Mouse (Mus musculus): ENCODE measurements around the gene Errfi1. TPM values are rescaled to one million over a fixed set of nuclear protein-coding genes. Genes with fewer than 3 reads are reported as not detected.

Errfi1 gene
- polyA plus RNA-seq, 1 experiment from 2014 or later: 27.7 TPM

DNA sequence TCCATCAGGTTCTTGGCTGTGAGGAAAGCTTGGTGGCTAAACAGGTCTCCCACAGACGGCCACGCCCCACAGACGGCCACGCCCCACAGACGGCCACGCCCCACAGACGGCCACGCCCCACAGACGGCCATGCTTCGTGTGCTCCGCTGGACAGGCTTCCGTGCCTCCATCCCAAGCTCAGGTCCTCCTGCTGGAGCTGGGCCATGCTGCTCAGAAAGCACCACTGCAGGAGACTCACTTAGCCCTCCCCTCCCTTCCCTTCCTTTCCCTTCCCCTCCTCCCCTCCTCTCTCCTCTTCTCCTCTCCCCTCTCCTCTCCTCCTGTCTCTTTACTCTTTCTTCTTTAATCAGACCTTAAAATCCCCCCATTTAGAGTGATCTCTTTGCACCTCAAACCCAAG, 16.8 kb upstream of the Errfi1 start:
- H3K4me2 ChIP-seq: no peak overlapping the region
- DNase-seq (ENCODE audit: low spot score) (no peak), ATAC-seq (replicated peaks; ENCODE audit: low FRiP score) (no peak)
- no peak overlapping the region for H3K4me3 ChIP-seq (ENCODE audit: low read depth, low read length)
- no peak overlapping the region for H3K9ac ChIP-seq (ENCODE audit: low read depth, low read length)
- H3K9me3 ChIP-seq (ENCODE audit: control insufficient read depth, low read length): no peaks in the 10 kb centered on the region
- no peaks in the 10 kb centered on the region for H3K4me1 ChIP-seq (replicated peaks; ENCODE audit: control insufficient read depth, insufficient read depth, low read length)
- H3K27ac ChIP-seq (ENCODE audit: low read depth, low read length): no peak overlapping the region
- WGBS: 84% methylated on average over 12 of the region's 12 CpGs
- no peaks in the 10 kb centered on the region; the same call in 1 of the 2 replicates for H3K27me3 ChIP-seq (replicated peaks; ENCODE audit: control insufficient read depth, insufficient read depth, low read length)
- H3K36me3 ChIP-seq (ENCODE audit: control insufficient read depth, insufficient read depth, low read length): no peaks in the 10 kb centered on the region

DNA sequence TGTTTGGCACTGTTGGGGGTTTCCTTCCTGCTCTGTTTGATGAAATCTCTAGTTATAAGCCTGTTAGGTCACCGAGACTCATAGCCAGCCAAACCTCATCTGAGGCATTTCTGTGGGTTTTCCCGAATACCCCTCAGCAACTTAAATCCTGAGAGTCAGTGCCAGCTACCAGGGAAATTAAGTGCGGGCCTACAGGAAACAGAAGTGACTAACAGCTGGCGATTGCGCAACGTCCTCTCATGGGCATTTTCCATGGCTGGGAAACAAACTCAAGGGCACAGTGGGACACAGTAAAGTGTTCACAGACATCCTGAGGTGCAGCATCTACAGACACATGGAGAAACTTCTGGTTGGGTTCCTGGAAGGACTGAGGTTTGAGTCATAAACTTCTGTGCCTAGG, 16.3 kb upstream of the Errfi1 start:
- H3K27me3 ChIP-seq (replicated peaks; ENCODE audit: control insufficient read depth, insufficient read depth, low read length): no peaks in the 10 kb centered on the region; the same call in 1 of the 2 replicates
- WGBS: 66% methylated on average over 6 of the region's 6 CpGs
- no peak overlapping the region for H3K4me3 ChIP-seq (ENCODE audit: low read depth, low read length)
- H3K4me2 ChIP-seq: no peak overlapping the region
- no peaks in the 10 kb centered on the region; the same call in 1 of the 2 replicates for H3K4me1 ChIP-seq (replicated peaks; ENCODE audit: control insufficient read depth, insufficient read depth, low read length)
- H3K9me3 ChIP-seq (ENCODE audit: control insufficient read depth, low read length): no peaks in the 10 kb centered on the region
- no peak for DNase-seq (ENCODE audit: low spot score)
- H3K36me3 ChIP-seq (ENCODE audit: control insufficient read depth, insufficient read depth, low read length): no peaks in the 10 kb centered on the region
- no peak overlapping the region for H3K27ac ChIP-seq (ENCODE audit: low read depth, low read length)
- no peak for ATAC-seq (replicated peaks; ENCODE audit: low FRiP score)
- no peak overlapping the region for H3K9ac ChIP-seq (ENCODE audit: low read depth, low read length)

DNA sequence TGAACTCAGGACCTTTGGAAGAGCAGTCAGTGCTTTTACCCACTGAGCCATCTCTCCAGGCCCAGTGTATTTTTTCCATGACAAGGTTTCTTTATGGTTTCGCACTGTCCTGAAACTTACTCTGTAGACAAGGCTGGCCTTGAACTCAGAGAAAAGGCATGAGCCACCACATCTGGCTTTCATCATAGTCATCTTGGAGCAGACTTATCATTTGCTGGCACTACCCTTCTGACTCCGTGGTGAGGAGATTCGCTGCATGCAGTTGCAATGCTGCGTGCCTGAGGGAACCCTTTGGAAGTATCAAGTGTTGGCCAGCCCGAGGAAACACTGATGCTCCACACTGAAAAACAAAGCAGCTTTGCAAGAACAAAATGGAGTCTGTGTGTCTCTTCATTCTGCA, 11.7 kb upstream of the Errfi1 start:
- Histone ChIP-seq H3K9ac (ENCODE audit: low read depth, low read length) (no peak overlapping the region), H3K4me3 (ENCODE audit: low read depth, low read length) (no peak overlapping the region), H3K27ac (ENCODE audit: low read depth, low read length) (no peak overlapping the region), H3K4me1 (replicated peaks; ENCODE audit: control insufficient read depth, insufficient read depth, low read length) (no peaks in the 10 kb centered on the region; the same call in 1 of the 2 replicates), H3K4me2 (no peak overlapping the region), H3K36me3 (ENCODE audit: control insufficient read depth, insufficient read depth, low read length) (no peaks in the 10 kb centered on the region), H3K9me3 (ENCODE audit: control insufficient read depth, low read length) (no peaks in the 10 kb centered on the region), H3K27me3 (replicated peaks; ENCODE audit: control insufficient read depth, insufficient read depth, low read length) (no peaks in the 10 kb centered on the region; the same call in 1 of the 2 replicates)
- WGBS: 75% methylated on average over 5 of the region's 5 CpGs
- DNase-seq (ENCODE audit: low spot score): no peak
- ATAC-seq (replicated peaks; ENCODE audit: low FRiP score): no peak

DNA sequence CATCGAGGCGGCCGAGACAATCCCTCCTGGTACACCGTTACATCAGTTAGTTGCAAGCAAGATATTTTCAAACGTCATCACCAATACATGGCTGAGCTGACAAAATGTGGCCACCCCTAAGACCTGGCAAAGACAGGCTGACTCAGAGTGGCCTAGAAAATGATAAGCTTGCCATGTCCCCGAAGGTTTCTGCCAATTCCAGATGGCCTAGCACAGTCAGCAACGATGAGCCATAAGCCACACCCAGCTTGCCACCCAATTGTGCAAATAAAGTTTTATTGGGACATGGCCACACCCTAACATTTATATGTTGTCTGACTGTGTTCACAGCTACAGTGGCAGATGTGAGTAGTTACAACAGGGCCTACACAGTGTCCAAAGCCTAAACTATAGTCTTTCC, 10.5 kb upstream of the Errfi1 start:
- DNase-seq (ENCODE audit: low spot score) (no peak), ATAC-seq (replicated peaks; ENCODE audit: low FRiP score) (no peak)
- no peak overlapping the region for H3K4me2 ChIP-seq
- no peaks in the 10 kb centered on the region for H3K36me3 ChIP-seq (ENCODE audit: control insufficient read depth, insufficient read depth, low read length)
- no peaks in the 10 kb centered on the region; the same call in 1 of the 2 replicates for H3K4me1 ChIP-seq (replicated peaks; ENCODE audit: control insufficient read depth, insufficient read depth, low read length)
- H3K4me3 ChIP-seq (ENCODE audit: low read depth, low read length): no peak overlapping the region
- WGBS: 82% methylated on average over 7 of the region's 7 CpGs
- H3K27ac ChIP-seq (ENCODE audit: low read depth, low read length): no peak overlapping the region
- H3K9ac ChIP-seq (ENCODE audit: low read depth, low read length): no peak overlapping the region
- H3K9me3 ChIP-seq (ENCODE audit: control insufficient read depth, low read length): no peaks in the 10 kb centered on the region
- H3K27me3 ChIP-seq (replicated peaks; ENCODE audit: control insufficient read depth, insufficient read depth, low read length): no peaks in the 10 kb centered on the region; the same call in 1 of the 2 replicates

DNA sequence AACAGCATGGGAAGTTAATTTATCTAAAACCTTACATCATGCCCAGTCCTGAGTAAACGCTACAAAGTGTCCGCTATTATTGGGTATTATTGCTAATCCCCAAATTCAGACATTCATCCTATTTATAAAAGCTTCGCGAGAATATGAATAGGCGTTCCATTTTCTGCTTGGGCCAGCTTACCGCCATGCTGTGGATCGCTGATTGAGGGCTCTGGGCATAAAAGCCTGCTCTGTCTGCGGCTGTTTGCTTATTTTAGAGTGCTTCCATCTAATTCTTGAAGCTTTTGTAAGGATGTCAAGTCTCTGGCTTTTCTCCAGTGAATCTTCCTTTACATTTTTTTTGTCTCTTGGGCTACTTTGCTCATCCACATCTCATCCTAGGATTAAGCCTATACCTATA, 7.4 kb upstream of the Errfi1 start:
- Histone ChIP-seq H3K36me3 (ENCODE audit: control insufficient read depth, insufficient read depth, low read length) (no peaks in the 10 kb centered on the region), H3K27me3 (replicated peaks; ENCODE audit: control insufficient read depth, insufficient read depth, low read length) (no peaks in the 10 kb centered on the region), H3K27ac (ENCODE audit: low read depth, low read length) (no peak overlapping the region), H3K9ac (ENCODE audit: low read depth, low read length) (no peak overlapping the region), H3K9me3 (ENCODE audit: control insufficient read depth, low read length) (no peaks in the 10 kb centered on the region), H3K4me1 (replicated peaks; ENCODE audit: control insufficient read depth, insufficient read depth, low read length) (no peaks in the 10 kb centered on the region; the same call in 1 of the 2 replicates), H3K4me3 (ENCODE audit: low read depth, low read length) (no peak overlapping the region), H3K4me2 (no peak overlapping the region)
- 88% methylated on average over 8 of the region's 8 CpGs for WGBS
- no peak for ATAC-seq (replicated peaks; ENCODE audit: low FRiP score)
- DNase-seq (ENCODE audit: low spot score): no peak

DNA sequence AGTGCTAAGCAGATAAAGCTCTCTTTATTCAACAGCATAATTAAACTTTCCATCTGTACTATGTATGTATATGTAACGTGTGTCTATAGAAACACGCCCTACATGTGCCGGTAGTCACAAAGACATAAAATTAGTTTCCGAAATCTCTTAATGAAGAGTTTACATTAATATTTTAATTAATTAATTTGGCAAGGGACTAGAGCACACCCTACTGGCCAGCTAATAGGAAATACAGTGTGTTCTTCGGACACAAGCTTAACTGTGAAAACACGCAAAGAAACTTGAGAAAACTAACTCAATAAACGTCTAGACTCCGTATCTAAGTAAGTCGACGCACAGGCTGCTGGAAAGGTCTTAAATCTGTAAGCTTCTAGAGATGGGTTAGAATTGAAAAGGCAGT, 3.8 kb upstream of the Errfi1 start:
- Histone ChIP-seq H3K4me2 (no peak overlapping the region), H3K4me3 (ENCODE audit: low read depth, low read length) (no peak overlapping the region), H3K27me3 (replicated peaks; ENCODE audit: control insufficient read depth, insufficient read depth, low read length) (no peaks in the 10 kb centered on the region), H3K4me1 (replicated peaks; ENCODE audit: control insufficient read depth, insufficient read depth, low read length) (peaks cover 3% of the 10 kb centered on the region), H3K9me3 (ENCODE audit: control insufficient read depth, low read length) (no peaks in the 10 kb centered on the region), H3K36me3 (ENCODE audit: control insufficient read depth, insufficient read depth, low read length) (no peaks in the 10 kb centered on the region), H3K27ac (ENCODE audit: low read depth, low read length) (no peak overlapping the region), H3K9ac (ENCODE audit: low read depth, low read length) (no peak overlapping the region)
- ATAC-seq (replicated peaks; ENCODE audit: low FRiP score) (no peak), DNase-seq (ENCODE audit: low spot score) (no peak)
- WGBS: 68% methylated on average over 10 of the region's 10 CpGs

DNA sequence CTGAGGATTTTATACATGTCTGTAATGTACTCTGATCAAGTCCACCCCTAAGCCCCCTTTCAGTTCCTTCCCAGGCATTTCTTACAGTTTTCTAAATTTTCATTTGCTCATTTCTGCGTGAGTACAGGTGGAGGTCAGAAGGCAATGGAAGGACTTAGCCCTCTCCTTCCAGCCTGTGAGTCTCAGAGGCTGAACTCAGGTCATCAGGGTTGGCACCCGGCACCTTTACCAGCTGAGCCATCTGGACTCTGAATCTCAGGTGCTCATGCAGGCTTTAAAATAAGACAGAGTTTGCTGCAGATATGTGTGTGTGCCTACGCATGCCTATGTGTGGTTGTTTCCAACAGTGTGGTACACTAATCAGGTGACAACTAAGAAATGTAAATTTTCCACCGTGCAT, 2.8 kb upstream of the Errfi1 start:
- Histone ChIP-seq H3K36me3 (ENCODE audit: control insufficient read depth, insufficient read depth, low read length) (no peaks in the 10 kb centered on the region), H3K27ac (ENCODE audit: low read depth, low read length) (no peak overlapping the region), H3K9me3 (ENCODE audit: control insufficient read depth, low read length) (no peaks in the 10 kb centered on the region), H3K4me3 (ENCODE audit: low read depth, low read length) (no peak overlapping the region), H3K27me3 (replicated peaks; ENCODE audit: control insufficient read depth, insufficient read depth, low read length) (no peaks in the 10 kb centered on the region), H3K4me2 (no peak overlapping the region), H3K4me1 (replicated peaks; ENCODE audit: control insufficient read depth, insufficient read depth, low read length) (peaks cover 6% of the 10 kb centered on the region), H3K9ac (ENCODE audit: low read depth, low read length) (no peak overlapping the region)
- DNase-seq (ENCODE audit: low spot score) (no peak), ATAC-seq (replicated peaks; ENCODE audit: low FRiP score) (no peak)
- 86% methylated on average over 4 of the region's 4 CpGs for WGBS

DNA sequence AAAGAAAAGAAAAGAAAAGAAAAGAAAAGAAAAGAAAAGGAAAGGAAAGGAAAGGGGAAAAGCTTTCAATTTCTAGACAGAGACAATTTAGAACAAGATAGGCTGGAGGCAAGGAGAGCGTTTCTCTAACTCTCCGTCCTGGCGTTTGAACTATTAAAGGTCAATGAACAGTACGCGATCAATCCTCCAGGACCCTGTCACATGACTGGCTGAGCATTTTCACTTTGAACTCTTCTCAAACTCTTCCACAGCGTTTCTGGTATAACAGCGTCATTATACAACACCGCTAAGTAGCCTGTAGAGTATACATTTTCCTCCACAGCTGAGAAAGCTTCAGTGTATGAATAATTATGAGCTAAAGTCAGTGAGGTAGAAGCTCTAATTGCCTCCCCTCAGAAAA, 1.7 kb upstream of the Errfi1 start:
- H3K9ac ChIP-seq (ENCODE audit: low read depth, low read length): no peak overlapping the region
- DNase-seq (ENCODE audit: low spot score): no peak
- H3K27ac ChIP-seq (ENCODE audit: low read depth, low read length): no peak overlapping the region; the same call in 1 of the 2 replicates
- H3K36me3 ChIP-seq (ENCODE audit: control insufficient read depth, insufficient read depth, low read length): no peaks in the 10 kb centered on the region
- no peak for ATAC-seq (replicated peaks; ENCODE audit: low FRiP score)
- no peak overlapping the region for H3K4me3 ChIP-seq (ENCODE audit: low read depth, low read length)
- no peaks in the 10 kb centered on the region for H3K9me3 ChIP-seq (ENCODE audit: control insufficient read depth, low read length)
- H3K4me2 ChIP-seq: no peak overlapping the region
- H3K27me3 ChIP-seq (replicated peaks; ENCODE audit: control insufficient read depth, insufficient read depth, low read length): no peaks in the 10 kb centered on the region
- WGBS: 60% methylated on average over 8 of the region's 8 CpGs
- H3K4me1 ChIP-seq (replicated peaks; ENCODE audit: control insufficient read depth, insufficient read depth, low read length): peaks cover 9% of the 10 kb centered on the region

DNA sequence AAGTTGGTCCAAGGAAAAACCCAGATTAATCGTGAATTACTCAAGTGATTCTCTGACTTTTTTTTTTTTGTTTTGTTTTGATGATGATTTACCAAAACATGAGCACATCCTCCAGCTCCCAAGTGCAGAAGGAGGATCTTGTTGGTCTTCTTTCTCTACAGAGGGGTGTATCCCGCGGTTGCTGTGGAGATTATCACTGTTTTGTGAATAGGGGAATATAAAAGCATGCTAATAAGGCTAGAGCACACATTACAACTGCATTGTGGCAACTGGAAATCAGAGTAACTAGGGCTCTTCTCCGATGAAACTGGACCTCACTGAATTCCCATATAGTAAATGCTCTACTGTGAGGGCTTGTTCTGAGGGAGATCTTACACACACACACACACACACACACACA, 1.2 kb upstream of the Errfi1 start:
- Histone ChIP-seq H3K4me3 (ENCODE audit: low read depth, low read length) (no peak overlapping the region), H3K27ac (ENCODE audit: low read depth, low read length) (peak overlapping the region; percentile 26; the same call in 1 of the 2 replicates), H3K27me3 (replicated peaks; ENCODE audit: control insufficient read depth, insufficient read depth, low read length) (no peaks in the 10 kb centered on the region), H3K9ac (ENCODE audit: low read depth, low read length) (no peak overlapping the region), H3K9me3 (ENCODE audit: control insufficient read depth, low read length) (no peaks in the 10 kb centered on the region), H3K4me1 (replicated peaks; ENCODE audit: control insufficient read depth, insufficient read depth, low read length) (peaks cover 9% of the 10 kb centered on the region), H3K4me2 (no peak overlapping the region), H3K36me3 (ENCODE audit: control insufficient read depth, insufficient read depth, low read length) (no peaks in the 10 kb centered on the region)
- 75% methylated on average over 4 of the region's 4 CpGs for WGBS
- no peak for ATAC-seq (replicated peaks; ENCODE audit: low FRiP score)
- no peak for DNase-seq (ENCODE audit: low spot score)

All from liver, embryonic 11.5 days (tissue).